Mouse (Mus musculus) lung, postnatal 0 days (tissue): Measurements from ENCODE around the gene Ikzf1. TPM values are rescaled to one million over a fixed set of nuclear protein-coding genes. Genes with fewer than 3 reads are reported as not detected.

Experiments
- ATAC-seq: fragments of 200-750 bp; cut with Nextera tagmentation; 2 replicates; pipeline ENCODE4 v1.8.0; 2017; ENCODE audit warnings: moderate library complexity
- DNase-seq: peaks from one replicate; pipeline ENCODE4 v3.0.0-alpha.2; 2016; ENCODE audit warnings: low spot score
- H3K27ac ChIP-seq: fragments of 300-500 bp; sonication (generic); 2 replicates; pipeline ENCODE4 v1.5.1; 2014; ENCODE audit warnings: antibody characterized with exemption, mild to moderate bottlenecking, low read length, mixed read lengths
- H3K27me3 ChIP-seq: fragments of 300-500 bp; sonication (generic); replicated peaks from 2 replicates; pipeline ENCODE4 v1.6.1; 2014; ENCODE audit warnings: low read length, mixed read lengths; ENCODE audit not compliant: insufficient read depth
- H3K36me3 ChIP-seq: fragments of 300-500 bp; sonication (generic); 2 replicates; pipeline ENCODE4 v1.6.1; 2014; ENCODE audit warnings: low read length, mixed read lengths; ENCODE audit not compliant: insufficient read depth
- H3K4me1 ChIP-seq: fragments of 300-500 bp; sonication (generic); 2 replicates; pipeline ENCODE4 v1.6.1; 2014; ENCODE audit warnings: antibody characterized with exemption, low read depth, low read length, mixed read lengths; ENCODE audit not compliant: insufficient read depth
- H3K4me2 ChIP-seq: fragments of 300-500 bp; sonication (generic); replicated peaks from 2 replicates; pipeline ENCODE4 v1.6.1; 2014; ENCODE audit warnings: low read depth, mild to moderate bottlenecking, low read length, moderate library complexity, mixed read lengths
- H3K4me3 ChIP-seq: fragments of 300-500 bp; sonication (generic); 2 replicates; pipeline ENCODE4 v1.5.1; 2014; ENCODE audit warnings: low read depth, low read length
- H3K9ac ChIP-seq: fragments of 300-500 bp; sonication (generic); replicated peaks from 2 replicates; pipeline ENCODE4 v1.6.1; 2014; ENCODE audit warnings: low read depth, mild to moderate bottlenecking
- H3K9me3 ChIP-seq: fragments of 300-500 bp; sonication (generic); 2 replicates; pipeline ENCODE4 v1.6.1; 2016; ENCODE audit warnings: low read length, mixed read lengths
- CTCF ChIP-seq: IDR thresholded peaks from 2 replicates; pipeline ENCODE4 v1.5.1; 2016; ENCODE audit warnings: antibody characterized with exemption, mild to moderate bottlenecking
- EP300 ChIP-seq: IDR thresholded peaks from 2 replicates; pipeline ENCODE4 v1.6.1; 2016; ENCODE audit warnings: antibody characterized with exemption, mild to moderate bottlenecking, control low read depth
- whole genome bisulfite sequencing: fragments of 180-500 bp; shearing (Covaris S2); extraction: QIAGEN DNeasy Blood & Tissue Kit; methylation state at CpG from one replicate; pipeline ENCODE4 v1.1.7; 2014; 5-methylcytosine and 5-hydroxymethylcytosine counted together
- polyA plus RNA-seq: library from polyadenylated mRNA; unstranded; fragments of >200 nt; fragmentation: Nextera tagmentation; extraction: Ambion mirVana; gene quantifications from 2 replicates; pipeline ENCODE4 v1.2.1, GENCODE M21; 2015

The Ikzf1 gene
- polyA plus RNA-seq, 1 experiment from 2014 or later, result 1.7 TPM

GRCm38 (mm10) chr11:11815737-11816136 is 130.9 kb downstream of the Ikzf1 start:
- ATAC-seq (no peak), DNase-seq (no peak)
- no peak overlapping the region for H3K27ac ChIP-seq
- no peak overlapping the region for H3K4me2 ChIP-seq
- H3K9ac ChIP-seq, result no peak overlapping the region
- TF ChIP-seq EP300 (no peak), CTCF (no peak)
- H3K4me3 ChIP-seq, result no peak overlapping the region
- WGBS, result 63% methylated on average over 3 of the region's 3 CpGs
- no peaks in the 10 kb centered on the region for H3K9me3 ChIP-seq
- H3K4me1 ChIP-seq, result peaks cover 2% of the 10 kb centered on the region; the same call in 1 of the 2 replicates
- H3K36me3 ChIP-seq, result no peaks in the 10 kb centered on the region
- no peaks in the 10 kb centered on the region for H3K27me3 ChIP-seq

- Histone ChIP-seq H3K9me3 (no peaks in the 10 kb centered on the region), H3K27ac (no peak overlapping the region)
- ATAC-seq, result no peak
Measured at GRCm38 (mm10) chr11:11818797-11819196, 134.0 kb downstream of the Ikzf1 start.

GRCm38 (mm10) chr11:11819206-11819605 is 134.4 kb downstream of the Ikzf1 start:
- Histone ChIP-seq H3K4me3 (no peak overlapping the region), H3K27ac (no peak overlapping the region), H3K36me3 (no peaks in the 10 kb centered on the region), H3K4me2 (no peak overlapping the region), H3K9me3 (no peaks in the 10 kb centered on the region), H3K27me3 (no peaks in the 10 kb centered on the region), H3K9ac (no peak overlapping the region), H3K4me1 (peaks cover 16% of the 10 kb centered on the region)
- no peak for ATAC-seq
- WGBS, result 94% methylated on average over 5 of the region's 5 CpGs
- no peak for DNase-seq
- TF ChIP-seq CTCF, result no peak
- TF ChIP-seq EP300, result no peak

More at GRCm38 (mm10) chr11:11818797-11819196, 134.0 kb downstream of the Ikzf1 start:
- WGBS, result 85% methylated on average over 6 of the region's 6 CpGs
- Histone ChIP-seq H3K27me3 (no peaks in the 10 kb centered on the region), H3K4me1 (peaks cover 16% of the 10 kb centered on the region), H3K4me2 (no peak overlapping the region), H3K4me3 (no peak overlapping the region), H3K9ac (no peak overlapping the region), H3K36me3 (no peaks in the 10 kb centered on the region)
- DNase-seq, result no peak
- TF ChIP-seq EP300 (no peak), CTCF (no peak)

- no peaks in the 10 kb centered on the region for H3K9me3 ChIP-seq
- peak; percentile 95 for DNase-seq
- peaks cover 18% of the 10 kb centered on the region for H3K4me1 ChIP-seq
- peak; percentile 56 for ATAC-seq
- no peaks in the 10 kb centered on the region for H3K36me3 ChIP-seq
- WGBS, result 5% methylated on average over 2 of the region's 2 CpGs
- no peak overlapping the region for H3K4me3 ChIP-seq
- peak; percentile 97 for TF ChIP-seq CTCF
- TF ChIP-seq EP300, result peak; percentile 30; the same call in 1 of the 2 replicates
- no peak overlapping the region for H3K4me2 ChIP-seq
- H3K27ac ChIP-seq, result peak overlapping the region; percentile 77
- H3K27me3 ChIP-seq, result no peaks in the 10 kb centered on the region
- no peak overlapping the region for H3K9ac ChIP-seq
Measured at GRCm38 (mm10) chr11:11820251-11820650, 135.4 kb downstream of the Ikzf1 start.

- no peak overlapping the region for H3K4me3 ChIP-seq
- DNase-seq (peak; percentile 60), ATAC-seq (peak; percentile 21)
- H3K9ac ChIP-seq, result no peak overlapping the region
- no peaks in the 10 kb centered on the region for H3K9me3 ChIP-seq
- H3K4me1 ChIP-seq, result peaks cover 20% of the 10 kb centered on the region
- no peaks in the 10 kb centered on the region for H3K36me3 ChIP-seq
- no peak overlapping the region for H3K4me2 ChIP-seq
- 38% methylated on average over 3 of the region's 3 CpGs for WGBS
- peak overlapping the region; percentile 77 for H3K27ac ChIP-seq
- no peaks in the 10 kb centered on the region for H3K27me3 ChIP-seq
- TF ChIP-seq CTCF (no peak), EP300 (no peak)
Measured at GRCm38 (mm10) chr11:11820737-11821136, 135.9 kb downstream of the Ikzf1 start.

- H3K36me3 ChIP-seq, result no peaks in the 10 kb centered on the region
- H3K27me3 ChIP-seq, result no peaks in the 10 kb centered on the region
- H3K27ac ChIP-seq, result peak overlapping the region; percentile 77
- H3K4me3 ChIP-seq, result no peak overlapping the region
- H3K9me3 ChIP-seq, result no peaks in the 10 kb centered on the region
- TF ChIP-seq EP300 (no peak), CTCF (no peak)
- no peak overlapping the region; the same call in 1 of the 2 replicates for H3K4me2 ChIP-seq
- DNase-seq, result peak; percentile 91
- no peak overlapping the region for H3K9ac ChIP-seq
- 12% methylated on average over 14 of the region's 16 CpGs for WGBS
- ATAC-seq, result peak; percentile 69
- H3K4me1 ChIP-seq, result peaks cover 20% of the 10 kb centered on the region
Measured at GRCm38 (mm10) chr11:11821387-11821975, 136.7 kb downstream of the Ikzf1 start.

Other genes starting within 250 kb of the Ikzf1 start
- 0.77 and 1.6 TPM in 2 replicates for gene Spata48, start 222.9 kb upstream of the Ikzf1 start, polyA plus RNA-seq
- 0.24 and 0.29 TPM in 2 replicates for gene Zpbp, start 222.6 kb upstream of the Ikzf1 start, polyA plus RNA-seq
- gene 4930512M02Rik, start 57.2 kb upstream of the Ikzf1 start, polyA plus RNA-seq, result not detected in 2 replicates
- gene Fignl1, start 124.0 kb downstream of the Ikzf1 start, polyA plus RNA-seq, result 4.2 and 5.6 TPM in 2 replicates
- gene Ddc, start 213.1 kb downstream of the Ikzf1 start, polyA plus RNA-seq, result 12.4 and 17.6 TPM in 2 replicates